Mouse (Mus musculus): ENCODE measurements at regions not wholly inside any gene's neighbourhood (a gene's known extent, or its start where the extent isn't known, plus 50 kb on each side); places are given as distances from the start of the nearest gene placed in this dataset.

- peaks cover 3% of the 10 kb centered on the region for H3K4me1 ChIP-seq (ENCODE audit: control insufficient read depth, insufficient read depth, low read length)
- no peaks in the 10 kb centered on the region for H3K36me3 ChIP-seq (ENCODE audit: control insufficient read depth, insufficient read depth, low read length)
- H3K79me2 ChIP-seq (ENCODE audit: control insufficient read depth, insufficient read depth, low read length): no peaks in the 10 kb centered on the region
- TF ChIP-seq CTCF (IDR thresholded peaks at IDR 0.05; ENCODE audit: low read depth, low read length) (no peak), POLR2A (IDR thresholded peaks at IDR 0.05; ENCODE audit: extremely low read depth, insufficient read depth, low read length) (no peak)
- no peak overlapping the region for H3K4me3 ChIP-seq (ENCODE audit: insufficient read depth, low read depth, low read length)
- H3K9ac ChIP-seq (ENCODE audit: low read depth, low read length): no peak overlapping the region
- DNase-seq (ENCODE audit: extremely low read depth, low read depth, low spot score): no peak
- 92% methylated on average over 3 of the region's 3 CpGs for WGBS
- no peaks in the 10 kb centered on the region for H3K27me3 ChIP-seq (ENCODE audit: control insufficient read depth, insufficient read depth, low read length)
- no peak overlapping the region for H3K27ac ChIP-seq (replicated peaks; ENCODE audit: insufficient read depth, low read depth, low read length)
Measured at GRCm38 (mm10) chr8:89229144-89229543, 185.2 kb upstream of the Sall1 start.

- Histone ChIP-seq H3K36me3 (ENCODE audit: control insufficient read depth, insufficient read depth, low read length) (no peaks in the 10 kb centered on the region), H3K4me1 (ENCODE audit: control insufficient read depth, insufficient read depth, low read length) (0 out of 2 replicates have a peak, but pooled peaks cover 2% of the 10 kb centered on the region), H3K79me2 (ENCODE audit: control insufficient read depth, insufficient read depth, low read length) (no peaks in the 10 kb centered on the region), H3K27me3 (ENCODE audit: control insufficient read depth, insufficient read depth, low read length) (no peaks in the 10 kb centered on the region), H3K9ac (ENCODE audit: low read depth, low read length) (no peak overlapping the region), H3K27ac (replicated peaks; ENCODE audit: insufficient read depth, low read depth, low read length) (no peak overlapping the region), H3K4me3 (ENCODE audit: insufficient read depth, low read depth, low read length) (no peak overlapping the region)
- no peak for DNase-seq (ENCODE audit: extremely low read depth, low read depth, low spot score)
- 57% methylated on average over 7 of the region's 7 CpGs for WGBS
- no peak for TF ChIP-seq CTCF (IDR thresholded peaks at IDR 0.05; ENCODE audit: low read depth, low read length)
- TF ChIP-seq POLR2A (IDR thresholded peaks at IDR 0.05; ENCODE audit: extremely low read depth, insufficient read depth, low read length): no peak
Measured at GRCm38 (mm10) chr8:89220870-89221269, 176.9 kb upstream of the Sall1 start.

GRCm38 (mm10) chr8:89220381-89220780 lies 176.4 kb upstream of the Sall1 start:
- Histone ChIP-seq H3K36me3 (ENCODE audit: control insufficient read depth, insufficient read depth, low read length) (no peaks in the 10 kb centered on the region), H3K4me1 (ENCODE audit: control insufficient read depth, insufficient read depth, low read length) (0 out of 2 replicates have a peak, but pooled peaks cover 2% of the 10 kb centered on the region), H3K27me3 (ENCODE audit: control insufficient read depth, insufficient read depth, low read length) (no peaks in the 10 kb centered on the region), H3K79me2 (ENCODE audit: control insufficient read depth, insufficient read depth, low read length) (no peaks in the 10 kb centered on the region), H3K4me3 (ENCODE audit: insufficient read depth, low read depth, low read length) (no peak overlapping the region), H3K27ac (replicated peaks; ENCODE audit: insufficient read depth, low read depth, low read length) (no peak overlapping the region), H3K9ac (ENCODE audit: low read depth, low read length) (no peak overlapping the region)
- no peak for TF ChIP-seq CTCF (IDR thresholded peaks at IDR 0.05; ENCODE audit: low read depth, low read length)
- TF ChIP-seq POLR2A (IDR thresholded peaks at IDR 0.05; ENCODE audit: extremely low read depth, insufficient read depth, low read length): no peak
- DNase-seq (ENCODE audit: extremely low read depth, low read depth, low spot score): no peak
- WGBS: 67% methylated on average over 2 of the region's 2 CpGs

- 46% methylated on average over 7 of the region's 7 CpGs for WGBS
Measured at GRCm38 (mm10) chr8:89219156-89219555, 175.2 kb upstream of the Sall1 start.

GRCm38 (mm10) chr8:89217689-89218088 lies 173.7 kb upstream of the Sall1 start:
- DNase-seq (ENCODE audit: extremely low read depth, low read depth, low spot score): peak; percentile 48
- Histone ChIP-seq H3K36me3 (ENCODE audit: control insufficient read depth, insufficient read depth, low read length) (no peaks in the 10 kb centered on the region), H3K27me3 (ENCODE audit: control insufficient read depth, insufficient read depth, low read length) (no peaks in the 10 kb centered on the region), H3K9ac (ENCODE audit: low read depth, low read length) (no peak overlapping the region), H3K4me1 (ENCODE audit: control insufficient read depth, insufficient read depth, low read length) (0 out of 2 replicates have a peak, but pooled peaks cover 2% of the 10 kb centered on the region), H3K79me2 (ENCODE audit: control insufficient read depth, insufficient read depth, low read length) (no peaks in the 10 kb centered on the region), H3K4me3 (ENCODE audit: insufficient read depth, low read depth, low read length) (no peak overlapping the region), H3K27ac (replicated peaks; ENCODE audit: insufficient read depth, low read depth, low read length) (no peak overlapping the region)
- WGBS: 77% methylated on average over 2 of the region's 2 CpGs
- TF ChIP-seq POLR2A (IDR thresholded peaks at IDR 0.05; ENCODE audit: extremely low read depth, insufficient read depth, low read length) (no peak), CTCF (IDR thresholded peaks at IDR 0.05; ENCODE audit: low read depth, low read length) (no peak)

More at GRCm38 (mm10) chr8:89219156-89219555, 175.2 kb upstream of the Sall1 start:
- Histone ChIP-seq H3K4me1 (ENCODE audit: control insufficient read depth, insufficient read depth, low read length) (0 out of 2 replicates have a peak, but pooled peaks cover 2% of the 10 kb centered on the region), H3K79me2 (ENCODE audit: control insufficient read depth, insufficient read depth, low read length) (no peaks in the 10 kb centered on the region), H3K9ac (ENCODE audit: low read depth, low read length) (no peak overlapping the region), H3K27ac (replicated peaks; ENCODE audit: insufficient read depth, low read depth, low read length) (no peak overlapping the region), H3K36me3 (ENCODE audit: control insufficient read depth, insufficient read depth, low read length) (no peaks in the 10 kb centered on the region), H3K4me3 (ENCODE audit: insufficient read depth, low read depth, low read length) (no peak overlapping the region), H3K27me3 (ENCODE audit: control insufficient read depth, insufficient read depth, low read length) (no peaks in the 10 kb centered on the region)
- DNase-seq (ENCODE audit: extremely low read depth, low read depth, low spot score): peak; percentile 57
- TF ChIP-seq CTCF (IDR thresholded peaks at IDR 0.05; ENCODE audit: low read depth, low read length) (no peak), POLR2A (IDR thresholded peaks at IDR 0.05; ENCODE audit: extremely low read depth, insufficient read depth, low read length) (no peak)

GRCm38 (mm10) chr8:89211931-89212330 lies 168.0 kb upstream of the Sall1 start:
- H3K27me3 ChIP-seq (ENCODE audit: control insufficient read depth, insufficient read depth, low read length): no peaks in the 10 kb centered on the region
- H3K9ac ChIP-seq (ENCODE audit: low read depth, low read length): no peak overlapping the region
- H3K79me2 ChIP-seq (ENCODE audit: control insufficient read depth, insufficient read depth, low read length): no peaks in the 10 kb centered on the region
- no peak for DNase-seq (ENCODE audit: extremely low read depth, low read depth, low spot score)
- no peak overlapping the region for H3K27ac ChIP-seq (replicated peaks; ENCODE audit: insufficient read depth, low read depth, low read length)
- H3K36me3 ChIP-seq (ENCODE audit: control insufficient read depth, insufficient read depth, low read length): no peaks in the 10 kb centered on the region
- 87% methylated on average over 3 of the region's 3 CpGs for WGBS
- TF ChIP-seq CTCF (IDR thresholded peaks at IDR 0.05; ENCODE audit: low read depth, low read length): no peak
- no peak for TF ChIP-seq POLR2A (IDR thresholded peaks at IDR 0.05; ENCODE audit: extremely low read depth, insufficient read depth, low read length)
- peaks cover 5% of the 10 kb centered on the region for H3K4me1 ChIP-seq (ENCODE audit: control insufficient read depth, insufficient read depth, low read length)
- no peak overlapping the region for H3K4me3 ChIP-seq (ENCODE audit: insufficient read depth, low read depth, low read length)
